Mouse (Mus musculus) G1E (cell line): ENCODE data around the gene Ehd1.

Experiments used
- CTCF ChIP-seq: IDR thresholded peaks from 2 replicates; pipeline ENCODE4 v1.5.1; 2012; ENCODE audit warnings: low read depth, low read length, inconsistent platforms, mixed read lengths
- GATA1 ChIP-seq: IDR thresholded peaks from 2 replicates; pipeline ENCODE4 v1.6.1; 2012; ENCODE audit warnings: borderline replicate concordance, low read length, inconsistent platforms, mixed read lengths
- POLR2AphosphoS5 ChIP-seq: IDR thresholded peaks from 2 replicates; pipeline ENCODE4 v1.6.1; 2012; ENCODE audit warnings: low read depth, low read length, inconsistent platforms; ENCODE audit not compliant: insufficient replicate concordance
- TAL1 ChIP-seq: conservative IDR thresholded peaks from 2 replicates; pipeline ENCODE4 v1.6.1; 2012; ENCODE audit warnings: low read depth, low read length, inconsistent platforms, mixed read lengths

DNA sequence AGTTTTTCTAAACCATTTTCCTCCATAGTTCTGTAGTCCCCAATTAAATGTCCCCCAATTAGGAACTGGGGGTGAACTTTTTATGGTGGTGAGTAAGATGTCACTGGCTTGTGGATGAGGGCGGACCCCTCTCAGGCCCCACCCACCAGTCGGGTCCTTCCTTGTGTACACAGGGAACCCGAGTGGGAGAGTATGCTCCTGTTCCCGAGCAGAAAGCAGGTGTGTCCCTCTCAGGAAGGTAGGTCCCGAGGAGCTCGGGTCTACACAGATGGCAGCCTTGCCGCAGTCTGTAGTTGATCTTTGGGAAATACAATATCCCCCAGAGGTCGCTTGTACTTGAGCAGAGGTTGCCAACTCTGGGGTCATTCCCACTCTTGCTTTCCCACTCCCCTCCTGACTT lies 8.7 kb downstream of the Ehd1 start:
- TF ChIP-seq CTCF = no peak
- no peak for TF ChIP-seq TAL1
- no peak for TF ChIP-seq GATA1
- no peak for TF ChIP-seq POLR2AphosphoS5
